Mouse (Mus musculus) neural tube, embryonic 10.5 days (tissue): ENCODE measurements around the gene Ltbp1.

ENCODE experiments used
- DNase-seq: peaks from one replicate; pipeline ENCODE4 v3.0.0-alpha.2; 2017; ENCODE audit warnings: low spot score; ENCODE audit errors: extremely low spot score

Gene Ltbp1

GRCm38 (mm10) chr17:75235781-75236180 lies 230.4 kb downstream of the Ltbp1 start:
- DNase-seq, result no peak

- DNase-seq, result no peak
Observed at GRCm38 (mm10) chr17:75236543-75236942, 231.2 kb downstream of the Ltbp1 start.

GRCm38 (mm10) chr17:75237456-75237855 lies 232.1 kb downstream of the Ltbp1 start:
- DNase-seq, result no peak

GRCm38 (mm10) chr17:75238655-75239054 lies 233.3 kb downstream of the Ltbp1 start:
- no peak for DNase-seq

- no peak for DNase-seq
Observed at GRCm38 (mm10) chr17:75239545-75239944, 234.2 kb downstream of the Ltbp1 start.

- no peak for DNase-seq
Observed at GRCm38 (mm10) chr17:75242086-75242485, 236.7 kb downstream of the Ltbp1 start.

- DNase-seq, result no peak
Observed at GRCm38 (mm10) chr17:75243221-75243620, 237.9 kb downstream of the Ltbp1 start.

- no peak for DNase-seq
Observed at GRCm38 (mm10) chr17:75244148-75244547, 238.8 kb downstream of the Ltbp1 start.

- no peak for DNase-seq
Observed at GRCm38 (mm10) chr17:75245085-75245484, 239.7 kb downstream of the Ltbp1 start.

GRCm38 (mm10) chr17:75248632-75249031 lies 243.3 kb downstream of the Ltbp1 start:
- no peak for DNase-seq

GRCm38 (mm10) chr17:75250571-75250970 lies 245.2 kb downstream of the Ltbp1 start:
- no peak for DNase-seq

GRCm38 (mm10) chr17:75251094-75251493 lies 245.7 kb downstream of the Ltbp1 start:
- no peak for DNase-seq

- DNase-seq, result no peak
Observed at GRCm38 (mm10) chr17:75252540-75252939, 247.2 kb downstream of the Ltbp1 start.

GRCm38 (mm10) chr17:75254909-75255308 lies 249.5 kb downstream of the Ltbp1 start:
- no peak for DNase-seq

GRCm38 (mm10) chr17:75255967-75256366 lies 250.6 kb downstream of the Ltbp1 start:
- no peak for DNase-seq

- no peak for DNase-seq
Observed at GRCm38 (mm10) chr17:75258427-75258826, 253.1 kb downstream of the Ltbp1 start.

- DNase-seq, result no peak
Observed at GRCm38 (mm10) chr17:75263336-75263990, 258.1 kb downstream of the Ltbp1 start.

- DNase-seq, result no peak
Observed at GRCm38 (mm10) chr17:75268506-75268905, 263.1 kb downstream of the Ltbp1 start.

GRCm38 (mm10) chr17:75272446-75272845 lies 267.1 kb downstream of the Ltbp1 start:
- no peak for DNase-seq

- no peak for DNase-seq
Observed at GRCm38 (mm10) chr17:75273272-75273671, 267.9 kb downstream of the Ltbp1 start.

GRCm38 (mm10) chr17:75275302-75275701 lies 269.9 kb downstream of the Ltbp1 start:
- DNase-seq, result no peak

GRCm38 (mm10) chr17:75278106-75278505 lies 272.7 kb downstream of the Ltbp1 start:
- DNase-seq, result no peak

GRCm38 (mm10) chr17:75278561-75278960 lies 273.2 kb downstream of the Ltbp1 start:
- DNase-seq, result no peak

- no peak for DNase-seq
Observed at GRCm38 (mm10) chr17:75281345-75281744, 276.0 kb downstream of the Ltbp1 start.
